Mouse (Mus musculus) heart, postnatal 0 days (tissue): ENCODE measurements around the gene Kcnj10. TPM values are rescaled to one million over a fixed set of nuclear protein-coding genes. Genes with fewer than 3 reads are reported as not detected.

Experiments
- ATAC-seq: fragments of 200-750 bp; cut with Nextera tagmentation; 2 replicates; pipeline ENCODE4 v1.8.0; 2017; ENCODE audit warnings: low read depth, moderate number of reproducible peaks, moderate library complexity; ENCODE audit not compliant: insufficient read depth
- DNase-seq: peaks from one replicate; pipeline ENCODE4 v3.0.0-alpha.2; 2016; ENCODE audit warnings: low spot score
- H3K27ac ChIP-seq: fragments of 300-500 bp; sonication (generic); 2 replicates; pipeline ENCODE4 v1.5.1; 2014; ENCODE audit warnings: low read depth, mild to moderate bottlenecking
- H3K27me3 ChIP-seq: fragments of 300-500 bp; sonication (generic); 2 replicates; pipeline ENCODE4 v1.6.1; 2014; ENCODE audit warnings: low read length, mixed read lengths; ENCODE audit not compliant: control insufficient read depth, insufficient read depth
- H3K36me3 ChIP-seq: fragments of 300-500 bp; sonication (generic); replicated peaks from 2 replicates; pipeline ENCODE4 v1.6.1; 2014; ENCODE audit warnings: low read length, mixed read lengths; ENCODE audit not compliant: control insufficient read depth, insufficient read depth
- H3K4me1 ChIP-seq: fragments of 300-500 bp; sonication (generic); 2 replicates; pipeline ENCODE4 v1.6.1; 2014; ENCODE audit warnings: antibody characterized with exemption; ENCODE audit not compliant: control insufficient read depth, insufficient read depth
- H3K4me2 ChIP-seq: fragments of 300-500 bp; sonication (generic); 2 replicates; pipeline ENCODE4 v1.6.1; 2014; ENCODE audit warnings: low read depth, mild to moderate bottlenecking, low read length, moderate library complexity
- H3K4me3 ChIP-seq: fragments of 300-500 bp; sonication (generic); 2 replicates; pipeline ENCODE4 v1.5.1; 2014; ENCODE audit warnings: low read depth, low read length
- H3K9ac ChIP-seq: fragments of 300-500 bp; sonication (generic); replicated peaks from 2 replicates; pipeline ENCODE4 v1.6.1; 2014; ENCODE audit warnings: low read depth, low read length, mixed read lengths
- H3K9me3 ChIP-seq: fragments of 300-500 bp; sonication (generic); replicated peaks from 2 replicates; pipeline ENCODE4 v1.6.1; 2016; ENCODE audit warnings: low read length; ENCODE audit not compliant: control insufficient read depth
- CTCF ChIP-seq: IDR thresholded peaks from 2 replicates; pipeline ENCODE4 v1.5.1; 2016; ENCODE audit warnings: antibody characterized with exemption, control low read depth, low read depth
- EP300 ChIP-seq: IDR thresholded peaks from 2 replicates; pipeline ENCODE4 v1.6.1; 2016; ENCODE audit warnings: antibody characterized with exemption, low read depth
- WGBS: fragments of 180-500 bp; shearing (Covaris S2); extraction: QIAGEN DNeasy Blood & Tissue Kit; methylation state at CpG from one replicate; pipeline ENCODE4 v1.1.7; 2014; 5-methylcytosine and 5-hydroxymethylcytosine counted together
- polyA plus RNA-seq: library from polyadenylated mRNA; unstranded; fragments of >200 nt; fragmentation: Nextera tagmentation; extraction: Ambion mirVana; gene quantifications from 2 replicates; pipeline ENCODE4 v1.2.1, GENCODE M21; 2015
- total RNA-seq: library from RNA; depleted of rRNA; stranded (reverse); fragments of >200 nt; gene quantifications from 2 replicates; pipeline ENCODE4 v1.2.3, GENCODE M21; 2014; ENCODE audit warnings: low replicate concordance

Kcnj10 gene
- total and polyA plus RNA-seq, 2 experiments from 2014 or later: not detected

DNA sequence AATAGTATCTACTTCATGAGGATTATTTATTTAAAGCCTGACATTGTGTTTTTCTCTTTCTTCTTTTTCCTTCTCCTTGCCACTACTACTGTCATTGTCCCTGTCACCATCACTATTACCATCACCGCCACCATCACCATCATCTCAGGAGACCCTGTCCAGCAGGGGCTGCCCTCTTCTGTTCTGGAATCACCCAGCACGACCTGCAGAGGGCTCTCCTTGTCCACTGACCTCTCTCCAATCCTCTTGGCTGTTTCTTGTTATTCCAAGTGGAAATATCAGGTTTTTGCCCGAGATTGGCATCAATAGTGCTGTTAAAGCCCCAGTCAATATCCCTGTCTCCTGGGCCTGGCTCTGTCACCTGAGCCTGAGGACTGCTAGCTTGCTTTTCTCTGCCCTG lies 7.5 kb upstream of the Kcnj10 start:
- Histone ChIP-seq H3K9ac (no peak overlapping the region), H3K4me2 (no peak overlapping the region), H3K4me1 (no peaks in the 10 kb centered on the region), H3K27me3 (peaks cover 55% of the 10 kb centered on the region), H3K9me3 (no peaks in the 10 kb centered on the region), H3K36me3 (no peaks in the 10 kb centered on the region), H3K4me3 (no peak overlapping the region), H3K27ac (no peak overlapping the region)
- no peak for ATAC-seq
- no peak for TF ChIP-seq EP300
- TF ChIP-seq CTCF: peak; percentile 36
- DNase-seq: no peak
- WGBS: 22% methylated on average over 3 of the region's 3 CpGs

DNA sequence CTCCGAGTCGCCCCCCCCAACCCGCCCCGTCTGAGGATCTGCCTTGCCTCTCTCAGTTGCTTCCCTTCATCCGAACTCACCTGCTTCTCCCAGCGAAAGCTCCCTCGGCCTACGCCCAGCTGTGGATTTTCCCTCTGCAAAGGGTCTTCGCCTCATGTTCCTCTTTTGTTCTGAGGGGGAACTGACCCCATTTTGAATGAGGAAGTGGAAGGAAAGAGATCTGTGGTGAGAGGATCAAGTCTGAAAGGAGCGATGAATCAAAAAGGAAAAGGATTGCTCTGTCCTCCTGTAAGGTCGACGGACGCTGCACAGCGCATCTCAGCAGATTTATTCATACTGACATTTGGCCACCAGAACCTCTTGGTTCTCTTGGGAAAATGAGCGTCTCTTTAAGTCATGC lies 5.2 kb upstream of the Kcnj10 start:
- 63% methylated on average over 15 of the region's 15 CpGs for WGBS
- Histone ChIP-seq H3K4me2 (no peak overlapping the region), H3K9me3 (no peaks in the 10 kb centered on the region), H3K4me3 (no peak overlapping the region), H3K27ac (no peak overlapping the region), H3K4me1 (peaks cover 4% of the 10 kb centered on the region), H3K9ac (no peak overlapping the region), H3K27me3 (peaks cover 50% of the 10 kb centered on the region), H3K36me3 (no peaks in the 10 kb centered on the region)
- DNase-seq (no peak), ATAC-seq (no peak)
- TF ChIP-seq EP300: no peak
- TF ChIP-seq CTCF: no peak

DNA sequence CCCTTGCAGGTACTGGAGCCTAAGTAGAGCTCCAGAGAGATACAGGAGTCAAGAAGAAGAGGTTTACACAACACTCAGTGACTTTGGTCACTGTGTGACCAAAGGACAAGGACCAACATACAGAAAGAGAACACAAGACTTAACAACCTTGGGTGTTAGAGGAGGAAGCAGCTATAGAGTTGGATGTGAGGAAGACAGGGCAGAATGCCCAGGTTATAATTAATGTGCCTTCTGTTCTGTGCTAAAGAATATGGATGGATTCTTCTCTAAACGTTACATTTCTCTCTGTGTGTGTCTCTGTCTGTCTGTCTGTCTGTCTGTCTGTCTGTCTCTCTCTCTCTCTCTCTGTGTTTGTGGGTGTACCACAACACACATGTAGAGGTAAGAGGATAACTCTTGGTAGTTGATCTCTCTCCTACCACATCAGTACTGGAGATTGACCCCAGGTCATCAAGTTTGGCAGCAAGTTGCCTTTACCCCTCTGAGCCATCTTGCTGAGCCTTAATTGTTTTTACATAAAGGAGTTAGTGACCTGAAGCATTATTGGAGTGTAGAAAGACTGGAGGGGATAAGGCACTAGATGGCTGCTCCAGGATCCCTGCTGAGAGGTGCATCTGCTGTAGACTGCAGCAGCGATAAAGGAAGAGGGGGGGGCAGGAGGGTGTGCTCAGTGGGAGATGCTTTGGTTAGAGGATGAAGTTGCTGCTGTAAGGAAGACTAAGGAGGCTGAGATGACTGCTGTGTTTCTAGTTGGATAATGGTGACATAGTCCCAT lies 3.4 kb upstream of the Kcnj10 start:
- peaks cover 56% of the 10 kb centered on the region for H3K27me3 ChIP-seq
- peaks cover 8% of the 10 kb centered on the region for H3K4me1 ChIP-seq
- DNase-seq (no peak), ATAC-seq (no peak)
- no peak overlapping the region for H3K27ac ChIP-seq
- H3K4me2 ChIP-seq: no peak overlapping the region
- 25% methylated on average over 2 of the region's 2 CpGs for WGBS
- no peaks in the 10 kb centered on the region for H3K9me3 ChIP-seq
- no peak overlapping the region for H3K9ac ChIP-seq
- no peaks in the 10 kb centered on the region for H3K36me3 ChIP-seq
- no peak for TF ChIP-seq CTCF
- TF ChIP-seq EP300: no peak
- H3K4me3 ChIP-seq: no peak overlapping the region

DNA sequence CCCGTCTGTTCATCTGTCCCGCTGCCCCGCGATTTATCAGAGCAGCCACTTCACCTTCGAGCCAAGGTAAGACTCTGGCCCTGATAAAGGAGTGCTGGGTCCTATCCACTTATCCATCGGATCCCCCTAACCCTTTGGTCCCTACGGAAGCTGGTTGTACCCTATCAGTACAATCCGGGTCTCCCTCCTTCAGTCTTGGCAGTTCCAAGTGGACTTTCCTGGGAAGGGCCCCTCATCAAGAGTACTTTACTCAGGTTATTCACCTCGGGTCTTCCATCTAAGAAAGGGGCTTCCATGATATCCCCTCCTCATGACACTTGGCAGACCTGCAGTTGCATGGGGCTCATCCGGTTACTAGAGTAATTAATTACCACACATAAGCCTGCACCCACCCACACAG lies 376 bp downstream of the Kcnj10 start:
- peak overlapping the region; percentile 45 for H3K4me3 ChIP-seq
- H3K9me3 ChIP-seq: no peaks in the 10 kb centered on the region
- TF ChIP-seq EP300 (no peak), CTCF (no peak)
- H3K4me2 ChIP-seq: peak overlapping the region; percentile 65
- DNase-seq: no peak
- H3K27ac ChIP-seq: no peak overlapping the region
- ATAC-seq: no peak; the same call in 1 of the 2 replicates
- H3K36me3 ChIP-seq: no peaks in the 10 kb centered on the region
- WGBS: 12% methylated on average over 10 of the region's 10 CpGs
- peaks cover 37% of the 10 kb centered on the region for H3K27me3 ChIP-seq
- peaks cover 8% of the 10 kb centered on the region for H3K4me1 ChIP-seq
- H3K9ac ChIP-seq: no peak overlapping the region

DNA sequence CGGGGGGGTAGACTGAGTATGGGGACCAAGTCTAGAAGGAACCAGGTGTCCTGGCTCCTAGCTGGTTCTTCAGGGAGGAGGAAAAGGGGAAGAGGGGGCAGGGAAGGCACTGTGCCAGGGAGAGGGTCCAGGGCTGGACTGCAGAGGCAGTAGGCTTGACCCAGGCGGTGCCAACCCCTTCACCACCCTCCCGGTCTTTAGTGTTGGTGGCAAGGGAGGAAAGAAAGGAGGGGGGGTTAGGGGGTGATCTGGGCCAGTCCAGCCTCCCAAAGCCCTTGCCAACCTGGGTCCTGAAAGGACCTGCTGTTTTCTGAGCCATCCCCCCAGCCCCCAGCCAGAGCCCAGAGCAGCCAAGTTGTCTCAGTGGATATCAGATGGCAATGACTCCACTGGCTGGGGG lies 1.7 kb downstream of the Kcnj10 start:
- Histone ChIP-seq H3K36me3 (no peaks in the 10 kb centered on the region), H3K27ac (no peak overlapping the region), H3K4me1 (peaks cover 8% of the 10 kb centered on the region), H3K4me3 (no peak overlapping the region), H3K9ac (no peak overlapping the region), H3K9me3 (no peaks in the 10 kb centered on the region), H3K27me3 (peaks cover 31% of the 10 kb centered on the region), H3K4me2 (no peak overlapping the region)
- ATAC-seq: no peak
- 93% methylated on average over 3 of the region's 3 CpGs for WGBS
- no peak for DNase-seq
- TF ChIP-seq EP300: no peak
- no peak for TF ChIP-seq CTCF

DNA sequence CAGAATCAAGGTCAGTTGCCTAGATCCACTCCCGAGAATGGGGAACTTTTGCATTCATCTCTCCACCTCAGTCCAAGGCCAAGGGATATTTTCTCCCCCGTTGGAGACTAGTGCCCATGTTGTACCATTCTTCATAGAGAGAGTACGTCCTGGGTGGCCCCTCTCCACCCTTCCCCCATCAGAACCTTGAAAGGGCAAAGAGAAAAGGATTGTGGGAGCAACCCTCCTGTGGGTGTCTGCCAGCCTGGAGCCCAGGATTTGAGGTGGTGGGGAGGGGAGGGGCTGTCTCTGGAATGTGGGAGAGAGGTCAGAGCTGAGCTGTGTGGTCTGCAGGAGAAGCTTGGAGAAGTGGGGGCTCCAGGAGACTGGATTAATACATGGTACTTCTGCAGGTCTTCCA lies 2.9 kb downstream of the Kcnj10 start:
- 47% methylated on average over 3 of the region's 3 CpGs for WGBS
- Histone ChIP-seq H3K36me3 (no peaks in the 10 kb centered on the region), H3K4me2 (no peak overlapping the region), H3K4me1 (peaks cover 8% of the 10 kb centered on the region), H3K4me3 (no peak overlapping the region), H3K27ac (no peak overlapping the region), H3K9ac (no peak overlapping the region), H3K27me3 (peaks cover 28% of the 10 kb centered on the region), H3K9me3 (no peaks in the 10 kb centered on the region)
- DNase-seq (no peak), ATAC-seq (no peak)
- TF ChIP-seq CTCF (no peak), EP300 (no peak)
